Mouse (Mus musculus) midbrain, embryonic 16.5 days (tissue): ENCODE results near the gene Cptp. TPM values are rescaled to one million over a fixed set of nuclear protein-coding genes. Genes with fewer than 3 reads are reported as not detected.

Experiments
- ATAC-seq: fragments of 200-750 bp; cut with Nextera tagmentation; 2 replicates; pipeline ENCODE4 v1.8.0; 2017; ENCODE audit warnings: moderate TSS enrichment
- H3K27ac ChIP-seq: fragments of 300-500 bp; sonication (generic); 2 replicates; pipeline ENCODE4 v1.5.1; 2014; ENCODE audit warnings: mild to moderate bottlenecking, low read length, mixed read lengths
- H3K27me3 ChIP-seq: fragments of 300-500 bp; sonication (generic); 2 replicates; pipeline ENCODE4 v1.6.1; 2014; ENCODE audit warnings: low read depth, low read length, mixed read lengths; ENCODE audit not compliant: control insufficient read depth, insufficient read depth
- H3K36me3 ChIP-seq: fragments of 300-500 bp; sonication (generic); 2 replicates; pipeline ENCODE4 v1.6.1; 2014; ENCODE audit warnings: mild to moderate bottlenecking, low read length, moderate library complexity, mixed read lengths; ENCODE audit not compliant: control insufficient read depth, insufficient read depth
- H3K4me1 ChIP-seq: fragments of 300-500 bp; sonication (generic); 2 replicates; pipeline ENCODE4 v1.6.1; 2014; ENCODE audit warnings: mild to moderate bottlenecking, low read length, mixed read lengths; ENCODE audit not compliant: control insufficient read depth, insufficient read depth
- H3K4me2 ChIP-seq: fragments of 300-500 bp; sonication (generic); 2 replicates; pipeline ENCODE4 v1.6.1; 2014; ENCODE audit warnings: mild to moderate bottlenecking, low read length, mixed read lengths
- H3K4me3 ChIP-seq: fragments of 300-500 bp; sonication (generic); 2 replicates; pipeline ENCODE4 v1.5.1; 2014; ENCODE audit warnings: low read depth, mild to moderate bottlenecking, low read length, moderate library complexity, mixed read lengths
- H3K9ac ChIP-seq: fragments of 300-500 bp; sonication (generic); 2 replicates; pipeline ENCODE4 v1.6.1; 2014; ENCODE audit warnings: low read depth, low read length, mixed read lengths
- H3K9me3 ChIP-seq: fragments of 300-500 bp; sonication (generic); replicated peaks from 2 replicates; pipeline ENCODE4 v1.6.1; 2014; ENCODE audit warnings: mild to moderate bottlenecking, low read length, mixed read lengths; ENCODE audit not compliant: control insufficient read depth, poor library complexity, severe bottlenecking
- WGBS: fragments of 180-500 bp; shearing (Covaris S2); extraction: QIAGEN DNeasy Blood & Tissue Kit; methylation state at CpG from one replicate; pipeline ENCODE4 v1.1.7; 2014; 5-methylcytosine and 5-hydroxymethylcytosine counted together
- polyA plus RNA-seq: library from polyadenylated mRNA; unstranded; fragments of >200 nt; fragmentation: Nextera tagmentation; extraction: Ambion mirVana; gene quantifications from 2 replicates; pipeline ENCODE4 v1.2.1, GENCODE M21; 2015

The Cptp gene
- polyA plus RNA-seq, 1 experiment from 2014 or later = 28.1 TPM

GRCm38 (mm10) chr4:155899355-155899754 is 30.1 kb upstream of the Cptp start:
- Histone ChIP-seq H3K36me3 (peaks cover 68% of the 10 kb centered on the region), H3K27ac (no peak overlapping the region), H3K27me3 (no peaks in the 10 kb centered on the region), H3K9ac (no peak overlapping the region), H3K4me2 (no peak overlapping the region), H3K4me1 (peaks cover 16% of the 10 kb centered on the region), H3K9me3 (no peaks in the 10 kb centered on the region), H3K4me3 (no peak overlapping the region)
- ATAC-seq = no peak
- WGBS = 95% methylated on average over 7 of the region's 7 CpGs

DNA sequence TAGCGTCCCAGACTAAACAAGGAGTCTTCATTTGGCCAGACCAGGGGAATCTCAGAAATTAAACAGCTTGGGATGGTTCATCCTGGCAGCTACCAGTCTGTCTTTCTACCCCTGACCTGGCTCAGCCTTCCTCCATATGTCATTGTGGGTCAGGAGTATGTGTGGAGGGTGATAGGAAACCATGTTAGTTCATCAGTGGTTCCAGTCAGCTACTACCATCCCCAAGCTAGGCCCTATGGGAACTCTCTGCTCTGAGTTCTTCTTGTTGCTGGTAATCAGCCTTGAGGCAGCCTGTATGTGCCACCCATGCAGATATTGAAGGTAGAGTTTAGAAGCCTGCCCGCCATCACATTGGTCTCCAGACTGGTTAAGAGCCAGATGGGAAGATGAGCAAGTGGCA is 29.1 kb upstream of the Cptp start:
- peaks cover 60% of the 10 kb centered on the region for H3K36me3 ChIP-seq
- WGBS = 98% methylated on average over 2 of the region's 2 CpGs

DNA sequence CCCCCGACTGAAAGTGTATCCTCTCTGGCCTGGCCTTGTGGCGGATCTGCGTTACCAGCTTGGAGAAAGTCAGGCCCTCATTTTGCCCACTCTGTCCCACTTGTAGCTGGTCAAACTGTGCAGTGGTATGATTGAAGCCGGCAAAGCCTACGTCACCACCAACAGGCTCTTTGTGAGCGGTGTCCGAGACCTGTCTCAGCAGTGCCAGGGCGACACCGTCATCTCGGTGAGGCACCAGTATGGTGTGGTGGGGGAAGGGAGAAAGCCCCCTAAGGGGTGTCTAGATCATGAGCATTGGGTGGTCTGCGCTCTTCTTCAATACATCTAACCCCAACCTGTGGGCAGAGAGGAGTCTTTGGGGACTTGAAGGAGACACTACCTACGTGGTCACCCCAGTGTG is 27.2 kb upstream of the Cptp start:
- Histone ChIP-seq H3K9ac (no peak overlapping the region), H3K36me3 (peaks cover 41% of the 10 kb centered on the region)
- ATAC-seq = no peak

More for the DNA sequence above, 29.1 kb upstream of the Cptp start:
- H3K9ac ChIP-seq = no peak overlapping the region
- H3K4me1 ChIP-seq = peaks cover 27% of the 10 kb centered on the region
- H3K4me2 ChIP-seq = no peak overlapping the region
- H3K4me3 ChIP-seq = no peak overlapping the region
- no peak overlapping the region for H3K27ac ChIP-seq
- no peak for ATAC-seq
- H3K9me3 ChIP-seq = no peaks in the 10 kb centered on the region
- H3K27me3 ChIP-seq = no peaks in the 10 kb centered on the region

GRCm38 (mm10) chr4:155895826-155896225 is 26.6 kb upstream of the Cptp start:
- Histone ChIP-seq H3K27me3 (no peaks in the 10 kb centered on the region), H3K9me3 (no peaks in the 10 kb centered on the region), H3K4me1 (peaks cover 31% of the 10 kb centered on the region), H3K4me3 (no peak overlapping the region), H3K27ac (no peak overlapping the region), H3K9ac (no peak overlapping the region), H3K4me2 (peak overlapping the region; percentile 94), H3K36me3 (peaks cover 35% of the 10 kb centered on the region)
- 95% methylated on average over 4 of the region's 4 CpGs for WGBS
- ATAC-seq = no peak

More for the DNA sequence above, 27.2 kb upstream of the Cptp start:
- Histone ChIP-seq H3K27ac (no peak overlapping the region), H3K27me3 (no peaks in the 10 kb centered on the region), H3K4me2 (no peak overlapping the region), H3K4me1 (peaks cover 31% of the 10 kb centered on the region), H3K9me3 (no peaks in the 10 kb centered on the region), H3K4me3 (no peak overlapping the region)
- 95% methylated on average over 12 of the region's 12 CpGs for WGBS

DNA sequence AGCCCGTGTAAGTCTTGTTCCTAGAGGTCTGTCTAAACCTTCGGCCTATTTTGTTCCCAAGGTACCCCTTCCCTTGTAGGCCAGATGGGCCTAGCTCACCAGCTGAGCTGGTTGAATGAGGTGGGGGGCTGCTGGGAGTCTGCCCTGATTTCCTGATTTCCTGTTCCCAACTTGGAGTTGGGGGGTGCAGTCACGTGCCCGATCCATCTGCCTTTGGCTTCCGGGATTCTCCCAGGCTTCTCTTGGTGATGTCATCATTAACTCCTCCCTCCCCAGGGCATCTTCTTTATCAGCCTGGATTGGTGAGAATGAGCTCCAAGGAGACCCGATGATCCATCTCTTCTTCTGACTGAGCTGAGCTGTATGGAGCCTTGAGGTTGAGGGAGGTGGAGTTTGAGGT is 26.0 kb upstream of the Cptp start:
- no peaks in the 10 kb centered on the region for H3K9me3 ChIP-seq
- peak overlapping the region; percentile 98 for H3K9ac ChIP-seq
- peak overlapping the region; percentile 38; the same call in 1 of the 2 replicates for H3K27ac ChIP-seq
- 22% methylated on average over 6 of the region's 6 CpGs for WGBS
- no peaks in the 10 kb centered on the region for H3K27me3 ChIP-seq
- no peak for ATAC-seq
- peaks cover 33% of the 10 kb centered on the region for H3K36me3 ChIP-seq
- peak overlapping the region; percentile 92 for H3K4me3 ChIP-seq
- peak overlapping the region; percentile 94 for H3K4me2 ChIP-seq
- peaks cover 38% of the 10 kb centered on the region for H3K4me1 ChIP-seq

DNA sequence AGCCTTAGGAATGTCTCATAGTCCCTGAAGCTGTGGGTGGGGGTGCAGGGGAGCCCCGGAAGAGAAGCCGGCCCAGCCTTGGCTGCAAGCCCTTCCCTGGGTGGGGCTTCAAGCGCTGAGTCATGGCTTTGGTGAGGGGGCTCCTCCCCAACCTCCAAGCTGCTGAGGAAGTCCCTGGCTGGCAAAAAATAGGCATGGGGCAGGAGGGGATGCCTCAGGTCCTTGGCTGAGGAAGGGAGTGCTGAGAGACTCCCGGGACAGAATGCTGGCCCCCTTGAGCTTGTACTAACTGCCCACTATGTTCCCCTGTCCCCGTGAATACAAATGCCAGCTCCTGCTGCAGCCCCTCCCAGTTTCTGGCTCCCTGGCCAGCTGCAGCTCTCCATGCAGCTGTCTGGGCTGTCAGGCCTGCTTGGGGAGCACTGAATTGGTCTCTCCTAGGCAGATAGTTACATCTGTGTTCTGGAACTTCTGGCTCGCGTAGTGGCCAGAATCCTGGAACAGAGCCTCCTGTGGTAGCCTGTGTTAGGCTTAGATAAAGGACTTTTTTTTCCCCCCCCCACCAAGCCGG is 25.2 kb upstream of the Cptp start:
- no peak for ATAC-seq
- 22% methylated on average over 8 of the region's 8 CpGs for WGBS
- Histone ChIP-seq H3K9me3 (no peaks in the 10 kb centered on the region), H3K4me3 (peak overlapping the region; percentile 92), H3K4me1 (peaks cover 43% of the 10 kb centered on the region), H3K27ac (peak overlapping the region; percentile 38; the same call in 1 of the 2 replicates), H3K9ac (peak overlapping the region; percentile 98), H3K36me3 (peaks cover 26% of the 10 kb centered on the region), H3K27me3 (no peaks in the 10 kb centered on the region), H3K4me2 (peak overlapping the region; percentile 94)

DNA sequence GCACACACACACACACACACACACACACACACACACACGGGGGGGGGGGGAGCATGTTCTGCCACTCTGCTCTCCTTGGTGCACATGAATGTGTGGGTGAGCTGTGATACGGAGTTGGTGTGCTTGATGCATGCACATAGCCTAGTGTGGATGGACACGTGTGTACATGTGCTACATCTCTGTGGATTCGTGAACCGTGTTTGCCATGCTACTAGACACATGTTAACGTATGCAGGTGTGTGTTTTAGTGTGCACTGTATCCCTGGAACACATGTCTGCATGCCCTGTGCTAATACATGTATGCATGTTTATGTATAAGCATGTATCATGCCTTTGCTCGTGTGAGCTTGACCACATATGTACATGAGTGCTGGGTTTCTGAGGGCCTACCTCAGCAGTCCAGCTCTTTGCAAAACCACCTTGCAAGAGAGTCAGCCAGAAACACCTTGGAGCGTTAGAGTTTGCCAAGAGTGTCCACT is 24.0 kb upstream of the Cptp start:
- Histone ChIP-seq H3K4me2 (peak overlapping the region; percentile 94), H3K4me3 (peak overlapping the region; percentile 92), H3K9me3 (no peaks in the 10 kb centered on the region), H3K27me3 (no peaks in the 10 kb centered on the region), H3K27ac (no peak overlapping the region), H3K4me1 (peaks cover 43% of the 10 kb centered on the region), H3K9ac (peak overlapping the region; percentile 98), H3K36me3 (peaks cover 22% of the 10 kb centered on the region)
- no peak for ATAC-seq
- 62% methylated on average over 8 of the region's 8 CpGs for WGBS

GRCm38 (mm10) chr4:155892438-155893211 is 23.4 kb upstream of the Cptp start:
- 5% methylated on average over 33 of the region's 37 CpGs for WGBS
- peak overlapping the region; percentile 98 for H3K9ac ChIP-seq
- H3K27ac ChIP-seq = peak overlapping the region; percentile 99
- peaks cover 43% of the 10 kb centered on the region for H3K4me1 ChIP-seq
- peak overlapping the region; percentile 92 for H3K4me3 ChIP-seq
- H3K36me3 ChIP-seq = peaks cover 27% of the 10 kb centered on the region
- no peaks in the 10 kb centered on the region for H3K9me3 ChIP-seq
- peak; percentile 47 for ATAC-seq
- no peaks in the 10 kb centered on the region for H3K27me3 ChIP-seq
- peak overlapping the region; percentile 94 for H3K4me2 ChIP-seq

DNA sequence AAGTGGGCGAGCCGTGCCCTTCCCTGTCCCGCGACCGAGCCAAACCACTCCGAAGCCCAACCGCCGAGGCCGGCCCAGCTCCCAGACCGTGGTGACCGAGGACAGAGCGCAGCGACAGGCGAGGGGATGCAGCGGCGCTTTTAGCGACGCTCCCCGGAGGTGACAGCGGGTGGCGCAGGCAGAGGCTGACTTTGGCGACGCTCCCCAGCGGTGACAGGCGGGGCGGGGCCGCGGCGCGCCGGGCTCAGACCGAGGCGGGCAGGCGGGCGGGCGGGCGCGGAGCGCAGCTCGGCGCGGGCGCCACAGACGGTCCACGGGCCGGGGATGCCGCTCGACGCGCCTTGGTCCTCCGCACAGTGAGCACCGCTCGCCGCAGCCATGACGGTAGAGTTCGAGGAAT is 22.8 kb upstream of the Cptp start:
- peak overlapping the region; percentile 94 for H3K4me2 ChIP-seq
- H3K27ac ChIP-seq = peak overlapping the region; percentile 99
- peak overlapping the region; percentile 92 for H3K4me3 ChIP-seq
- WGBS = 0% methylated on average over 45 of the region's 56 CpGs
- H3K9ac ChIP-seq = peak overlapping the region; percentile 98
- peaks cover 25% of the 10 kb centered on the region for H3K36me3 ChIP-seq
- H3K27me3 ChIP-seq = no peaks in the 10 kb centered on the region
- peaks cover 43% of the 10 kb centered on the region for H3K4me1 ChIP-seq
- peak; percentile 91 for ATAC-seq
- no peaks in the 10 kb centered on the region for H3K9me3 ChIP-seq
